In genomic region chr12:83770418-83771256, GRCm38 (mm10) we compare ENCODE assay signal across 8 mouse cellular contexts. TPM values are rescaled to one million over a fixed set of nuclear protein-coding genes. Genes with fewer than 3 reads are reported as not detected.
A peak's percentile ranks its signal among the peaks of the same experiment; 100 is the strongest.
DNase-seq lines count a peak whose midpoint lies in the region; ATAC-seq and TF ChIP-seq lines count a peak whose summit lies in the region.

No protein-coding gene starts in this region.

- H3K4me3 ChIP-seq in heart, adult 2 months = no peak overlapping the region
- H3K4me3 ChIP-seq in lung, embryonic 14.5 days (ENCODE audit: low read depth, low read length) = peak overlapping the region; percentile 4; the same call in 1 of the 2 replicates
- H3K4me3 ChIP-seq in olfactory bulb, adult 2 months (ENCODE audit: insufficient read depth, low read depth, low read length) = no peak overlapping the region

- peak; percentile 23 to 38 for DNase-seq in urinary bladder, postnatal 36 days (ENCODE audit: low spot score in 2 of 2)
- no peak for DNase-seq in urinary bladder, postnatal 10 days (ENCODE audit: low spot score)
- DNase-seq in c-Kit-positive CD71-negative TER-119-negative erythroid progenitor cells, embryonic 14.5 days (ENCODE audit: low read depth) = peak; percentile 53
- peak; percentile 41 to 53 for DNase-seq in heart, adult 2 months
- peak; percentile 75 for DNase-seq in kidney, adult 11 months
- DNase-seq in lung, embryonic 14.5 days = peak; percentile 94
- no peak for DNase-seq in frontal cortex, postnatal 25 days (ENCODE audit: low spot score in 2 of 2)

- H3K79me2 ChIP-seq in heart, adult 2 months (replicated peaks; ENCODE audit: control insufficient read depth, insufficient read depth, low read length) = no peaks in the 10 kb centered on the region

- WGBS in heart, adult 2 months = 7% methylated on average over 25 of the region's 25 CpGs
- WGBS in lung, embryonic 14.5 days = 5% methylated on average over 25 of the region's 25 CpGs
- WGBS in olfactory bulb, adult 2 months = 10% methylated on average over 25 of the region's 25 CpGs

- no peaks in the 10 kb centered on the region for H3K27me3 ChIP-seq in heart, adult 2 months (ENCODE audit: control insufficient read depth, insufficient read depth, low read length)
- no peaks in the 10 kb centered on the region for H3K27me3 ChIP-seq in lung, embryonic 14.5 days (ENCODE audit: insufficient read depth, low read length)

- ATAC-seq in lung, embryonic 14.5 days (ENCODE audit: insufficient read depth) = peak; percentile 72

- H3K4me1 ChIP-seq in heart, adult 2 months (ENCODE audit: control insufficient read depth, insufficient read depth, low read length) = peaks cover 6% of the 10 kb centered on the region
- H3K4me1 ChIP-seq in lung, embryonic 14.5 days (ENCODE audit: insufficient read depth) = peaks cover 14% of the 10 kb centered on the region
- peaks cover 17% of the 10 kb centered on the region for H3K4me1 ChIP-seq in olfactory bulb, adult 2 months (ENCODE audit: control insufficient read depth, insufficient read depth, low read length)

- peak; percentile 66; the same call in 1 of the 2 replicates for TF ChIP-seq EP300 in heart, adult 2 months (IDR thresholded peaks at IDR 0.05; ENCODE audit: insufficient read depth, low read depth, low read length)

- 0 out of 2 replicates have a peak overlapping the region, but pooled peaks have one; percentile 32 for H3K9ac ChIP-seq in heart, adult 2 months (ENCODE audit: low read depth, low read length)
- no peak overlapping the region for H3K9ac ChIP-seq in lung, embryonic 14.5 days

- no peaks in the 10 kb centered on the region for H3K36me3 ChIP-seq in heart, adult 2 months (ENCODE audit: control insufficient read depth, insufficient read depth, low read length)
- no peaks in the 10 kb centered on the region for H3K36me3 ChIP-seq in lung, embryonic 14.5 days (ENCODE audit: insufficient read depth)

- no peaks in the 10 kb centered on the region for H3K9me3 ChIP-seq in lung, embryonic 14.5 days (ENCODE audit: low read depth, low read length)

- TF ChIP-seq CTCF in heart, adult 2 months (IDR thresholded peaks at IDR 0.05) = peak; percentile 84
- peak; percentile 89 for TF ChIP-seq CTCF in lung, embryonic 14.5 days (IDR thresholded peaks at IDR 0.05; ENCODE audit: low read depth)
- TF ChIP-seq CTCF in olfactory bulb, adult 2 months (IDR thresholded peaks at IDR 0.05; ENCODE audit: insufficient read depth, low read depth, low read length) = peak; percentile 58; the same call in 1 of the 2 replicates

- intact Hi-C loops in heart, adult 2 months (cut with DNase I) = loop anchor here (1.0 to 2.0 kb wide), 2 partner anchors 36 to 57 kb away; no protein-coding TSS in a partner anchor

- no peak for TF ChIP-seq POLR2A in heart, adult 2 months (IDR thresholded peaks at IDR 0.05; ENCODE audit: insufficient read depth, low read depth, low read length)
- no peak for TF ChIP-seq POLR2A in olfactory bulb, adult 2 months (IDR thresholded peaks at IDR 0.05; ENCODE audit: insufficient read depth, low read depth, low read length)

- H3K4me2 ChIP-seq in lung, embryonic 14.5 days = peak overlapping the region; percentile 55

- no peak overlapping the region; the same call in 1 of the 2 replicates for H3K27ac ChIP-seq in heart, adult 2 months
- no peak overlapping the region for H3K27ac ChIP-seq in lung, embryonic 14.5 days (ENCODE audit: low read depth)
- no peak overlapping the region for H3K27ac ChIP-seq in olfactory bulb, adult 2 months (ENCODE audit: insufficient read depth, low read depth, low read length)

RNA-seq across cellular contexts. Expression of gene Papln, which starts 7.2 kb away (rescaled TPM):
- 1 to 10 TPM; 4.9 to 7.5 TPM for total RNA-seq in heart, adult 2 months (2021)
- polyA plus RNA-seq in heart, adult 2 months (2012; rRNA removed) = 8.7 and 13.1 TPM in 2 replicates
- polyA plus RNA-seq in lung, embryonic 14.5 days (2014; fragmentation: Nextera tagmentation; extraction: Ambion mirVana) = 0.67 and 0.73 TPM in 2 replicates
- polyA plus RNA-seq in olfactory bulb, adult 2 months (2012; ENCODE audit: insufficient read depth, insufficient read length, low replicate concordance, missing spikeins) = not detected in 2 replicates

Comparison
In these comparisons a context has a peak if more than half of its experiments do, and no peak if none do; other contexts are left out.
1. DNase-seq: peak in urinary bladder, postnatal 36 days (2 of 2), c-Kit-positive CD71-negative TER-119-negative erythroid progenitor cells, embryonic 14.5 days (single experiment), heart, adult 2 months (2 of 2), kidney, adult 11 months (single experiment) and lung, embryonic 14.5 days (single experiment); none in urinary bladder, postnatal 10 days (single experiment) and frontal cortex, postnatal 25 days (0 of 2).
2. Peak in every context shown above with its lines, with median percentiles within 50 percentile points of each other: CTCF ChIP-seq.